Mouse (Mus musculus) left cerebral cortex, adult 2 months (tissue): ENCODE data around the gene Slc6a1. TPM values are rescaled to one million over a fixed set of nuclear protein-coding genes. Genes with fewer than 3 reads are reported as not detected.

Experiments used
- DNase-seq, 2 experiments: peaks; one replicate each; pipeline ENCODE4 v3.0.0; 2021 to 2022; ENCODE audit warnings: low spot score in 2 of 2, mixed read lengths in 1 of 2; ENCODE audit errors: extremely low spot score in 1 of 2
- H3K27ac ChIP-seq: fragments of 200-600 bp; 2 replicates; pipeline ENCODE4 v1.8.1; 2022
- H3K4me3 ChIP-seq: fragments of 200-600 bp; 2 replicates; pipeline ENCODE4 v1.8.1; 2022
- CTCF ChIP-seq: fragments of 200-600 bp; IDR thresholded peaks from 2 replicates; pipeline ENCODE4 v1.8.1; 2022; ENCODE audit warnings: antibody characterized with exemption, mild to moderate bottlenecking, moderate library complexity
- intact Hi-C: fragments of 180-260 bp; cut with DNase I; formaldehyde crosslinking; loops from one replicate; pipeline ENCODE4 v1.15.1; 2025
- long read RNA-seq, 2 experiments: library from polyadenylated mRNA; stranded (forward); transcript quantifications; one replicate each; pipeline ENCODE4 v2.0.0; 2021; ENCODE audit warnings: borderline mapping rate in 2 of 2
- total RNA-seq, 2 experiments: library from RNA; stranded (reverse); gene quantifications; 2 replicates each; pipeline ENCODE4 v1.2.3; 2021

Slc6a1 gene
- total RNA-seq = 100 to 1,000 TPM; 292 to 305 TPM
- long read RNA-seq, experiment 1, full-length matches to known transcripts = 534 of 620 reads
- long read RNA-seq, experiment 1, partial matches to known transcripts = 58 of 620 reads
- long read RNA-seq, experiment 1, other reads (novel, unspliced or antisense) = 28 of 620 reads
- long read RNA-seq, experiment 2, full-length matches to known transcripts = 462 of 535 reads
- long read RNA-seq, experiment 2, partial matches to known transcripts = 57 of 535 reads
- long read RNA-seq, experiment 2, other reads (novel, unspliced or antisense) = 16 of 535 reads

- Histone ChIP-seq H3K4me3 (peak within 1 kb of the TSS; percentile 60), H3K27ac (peak within 1 kb of the TSS; percentile 86)
- intact Hi-C loops = no loop called here
- DNase-seq = peak; percentile 61 to 82
- no peak for TF ChIP-seq CTCF
These were observed at the start of gene Slc6a1 for GRCm38 (mm10) chr6:114282469-114283277. Gene Slc6a1, plus strand, starts transcription at chr6:114282635.

- intact Hi-C loops = no loop called here
- no peak for DNase-seq
- H3K27ac ChIP-seq = no peak overlapping the region
- TF ChIP-seq CTCF = no peak
- no peak overlapping the region for H3K4me3 ChIP-seq
These were observed 43.4 kb upstream of the Slc6a1 start for GRCm38 (mm10) chr6:114238892-114239644.

DNA sequence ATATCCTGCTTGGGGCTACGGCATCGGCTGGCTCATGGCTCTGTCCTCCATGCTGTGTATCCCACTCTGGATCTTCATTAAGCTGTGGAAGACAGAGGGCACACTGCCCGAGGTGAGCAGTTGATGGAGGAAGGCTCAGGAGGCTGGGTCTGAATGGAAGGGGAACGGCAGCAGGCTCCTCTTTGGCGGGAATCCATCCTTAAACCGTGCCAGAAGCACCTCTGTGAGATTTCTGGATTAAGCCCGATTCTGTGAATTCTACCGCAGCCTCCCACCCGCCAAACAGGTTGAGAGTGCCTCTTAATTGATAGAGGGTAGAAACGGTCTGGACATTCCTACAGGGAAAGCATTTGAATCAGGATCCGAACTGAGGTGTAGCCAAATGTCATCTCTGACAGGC, 36.8 kb upstream of the Slc6a1 start:
- intact Hi-C loops = no loop called here
- H3K4me3 ChIP-seq = no peak overlapping the region
- no peak for TF ChIP-seq CTCF
- no peak for DNase-seq
- H3K27ac ChIP-seq = no peak overlapping the region

DNA sequence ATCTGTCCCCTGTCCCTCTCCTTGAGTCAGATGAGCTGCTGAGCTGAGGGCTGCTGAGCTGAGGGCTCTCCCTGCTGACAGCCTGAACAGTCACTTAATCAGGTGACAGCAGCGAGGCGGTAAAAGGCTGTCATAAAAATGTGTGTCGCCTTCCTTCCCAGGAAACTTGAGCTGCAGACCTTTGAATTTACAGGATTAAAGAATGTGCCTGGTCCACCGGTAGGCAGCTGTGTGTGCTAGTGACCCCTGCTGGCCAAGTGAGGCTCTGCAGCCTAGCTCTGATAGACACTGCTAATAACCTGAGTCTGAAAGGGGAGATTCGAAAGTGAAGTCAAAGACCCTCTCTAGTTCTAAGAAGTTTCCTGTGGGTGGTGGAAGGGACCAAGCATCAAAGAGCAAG, 32.1 kb upstream of the Slc6a1 start:
- peak; percentile 80 for DNase-seq
- Histone ChIP-seq H3K27ac (no peak overlapping the region), H3K4me3 (no peak overlapping the region)
- intact Hi-C loops = loop anchor here (2.0 to 5.0 kb wide), 2 partner anchors 138 to 162 kb away; no protein-coding TSS in a partner anchor
- TF ChIP-seq CTCF = peak; percentile 98

DNA sequence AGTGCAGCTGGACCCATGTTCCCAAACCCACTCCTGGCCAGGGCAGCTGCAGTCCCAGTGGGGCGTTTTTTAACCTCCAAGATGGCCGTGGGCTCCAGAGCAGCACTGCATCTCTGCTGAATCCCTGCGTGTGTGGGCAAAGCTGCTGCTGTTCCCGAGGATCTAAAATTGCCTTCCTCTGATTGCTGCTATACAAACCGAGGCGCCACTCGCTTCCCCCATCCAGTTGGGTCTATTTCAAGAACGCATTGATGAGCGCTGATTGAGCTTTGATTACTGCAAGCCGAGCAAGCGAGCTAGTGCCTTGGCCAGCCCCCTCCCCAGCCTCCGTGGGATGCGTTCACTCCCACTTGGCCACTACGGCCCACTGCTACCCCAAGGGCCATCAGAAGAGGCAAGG, 27.5 kb upstream of the Slc6a1 start:
- no peak for TF ChIP-seq CTCF
- peak; percentile 35 to 55 for DNase-seq
- H3K27ac ChIP-seq = peak overlapping the region; percentile 53
- H3K4me3 ChIP-seq = no peak overlapping the region
- intact Hi-C loops = loop anchor here (5.0 kb wide), 1 partner anchor 143 kb away; no protein-coding TSS in a partner anchor

DNA sequence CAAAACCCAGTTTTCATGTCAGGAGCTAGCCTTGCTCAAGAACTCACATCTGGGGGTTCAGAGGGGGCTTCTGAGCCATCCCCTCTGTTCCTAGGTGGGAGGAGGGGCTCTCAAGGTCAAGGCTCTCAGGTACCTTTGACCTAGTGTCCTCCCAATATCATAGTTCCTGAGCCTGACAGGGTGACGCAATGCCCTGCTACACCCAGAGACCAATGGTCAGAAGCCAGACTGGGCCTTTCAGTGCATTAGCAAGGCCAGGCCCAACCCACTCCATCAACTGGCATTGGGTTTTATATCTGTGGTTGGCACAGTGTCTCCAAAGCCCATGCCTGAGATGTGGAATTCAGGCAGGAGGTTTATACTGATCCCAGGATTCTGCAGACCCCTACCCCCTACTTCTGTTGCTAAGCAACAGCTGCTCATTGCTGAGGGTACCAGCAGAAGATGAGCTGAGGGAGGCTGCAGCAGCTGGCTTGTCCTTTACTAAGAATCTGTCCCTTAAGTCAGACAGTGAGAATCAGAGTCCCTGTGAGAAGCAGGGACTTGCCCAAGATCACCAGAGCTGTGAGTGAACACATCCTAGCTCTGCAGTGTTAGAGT, 24.6 kb upstream of the Slc6a1 start:
- TF ChIP-seq CTCF = no peak
- Histone ChIP-seq H3K27ac (no peak overlapping the region), H3K4me3 (no peak overlapping the region)
- DNase-seq = no peak
- intact Hi-C loops = no loop called here

- intact Hi-C loops = no loop called here
- no peak overlapping the region for H3K4me3 ChIP-seq
- H3K27ac ChIP-seq = no peak overlapping the region
- DNase-seq = no peak
- TF ChIP-seq CTCF = no peak
These were observed 23.7 kb upstream of the Slc6a1 start for GRCm38 (mm10) chr6:114258661-114259193.

GRCm38 (mm10) chr6:114261609-114262008, 20.8 kb upstream of the Slc6a1 start:
- H3K4me3 ChIP-seq = no peak overlapping the region
- TF ChIP-seq CTCF = no peak
- intact Hi-C loops = no loop called here
- peak overlapping the region; percentile 21; the same call in 1 of the 2 replicates for H3K27ac ChIP-seq
- DNase-seq = no peak

GRCm38 (mm10) chr6:114264010-114264409, 18.4 kb upstream of the Slc6a1 start:
- intact Hi-C loops = no loop called here
- no peak overlapping the region for H3K27ac ChIP-seq
- H3K4me3 ChIP-seq = no peak overlapping the region
- DNase-seq = no peak
- TF ChIP-seq CTCF = no peak

GRCm38 (mm10) chr6:114264426-114264825, 18.0 kb upstream of the Slc6a1 start:
- no peak for TF ChIP-seq CTCF
- Histone ChIP-seq H3K4me3 (no peak overlapping the region), H3K27ac (no peak overlapping the region)
- intact Hi-C loops = no loop called here
- DNase-seq = no peak

- intact Hi-C loops = no loop called here
- no peak for TF ChIP-seq CTCF
These were observed 16.2 kb upstream of the Slc6a1 start for GRCm38 (mm10) chr6:114266273-114266672.

More at GRCm38 (mm10) chr6:114266273-114266672, 16.2 kb upstream of the Slc6a1 start:
- DNase-seq = no peak
- Histone ChIP-seq H3K27ac (no peak overlapping the region), H3K4me3 (no peak overlapping the region)
